Mouse (Mus musculus) heart, postnatal 14 days (tissue): ENCODE results near the gene Erich3. TPM values are rescaled to one million over a fixed set of nuclear protein-coding genes. Genes with fewer than 3 reads are reported as not detected.

Source experiments
- DNase-seq, 2 experiments: peaks; one replicate each; pipeline ENCODE4 v3.0.0; 2021 to 2022
- intact Hi-C: fragments of 180-260 bp; cut with DNase I; formaldehyde crosslinking; loops from one replicate; pipeline ENCODE4 v1.15.1; 2025
- total RNA-seq, 2 experiments: library from RNA; stranded (reverse); gene quantifications; 2 replicates each; pipeline ENCODE4 v1.2.3; 2021

Gene Erich3
- total RNA-seq, 2 experiments from 2014 or later = 0.05 to 0.22 TPM

DNA sequence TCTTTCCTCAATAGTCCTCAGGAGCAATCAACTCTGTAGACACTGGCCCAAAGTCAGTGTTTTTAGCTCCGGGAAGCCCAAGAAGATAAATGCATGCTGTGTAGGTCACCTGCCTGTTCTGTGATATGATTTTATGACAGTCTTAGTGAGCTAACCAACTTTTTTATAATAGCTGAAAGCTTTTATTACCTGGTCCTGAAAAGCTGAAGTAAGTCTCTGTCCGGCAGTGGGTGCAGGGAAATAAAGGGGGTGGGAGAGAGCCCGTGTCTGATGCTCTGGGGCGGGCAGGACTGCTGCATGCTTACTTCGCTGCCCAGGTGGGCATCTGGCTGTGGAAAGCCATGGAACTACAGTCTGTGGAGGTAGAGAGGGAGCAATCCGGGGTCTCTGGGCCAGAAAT lies 6.9 kb downstream of the Erich3 start:
- intact Hi-C loops = no loop called here
- no peak for DNase-seq

DNA sequence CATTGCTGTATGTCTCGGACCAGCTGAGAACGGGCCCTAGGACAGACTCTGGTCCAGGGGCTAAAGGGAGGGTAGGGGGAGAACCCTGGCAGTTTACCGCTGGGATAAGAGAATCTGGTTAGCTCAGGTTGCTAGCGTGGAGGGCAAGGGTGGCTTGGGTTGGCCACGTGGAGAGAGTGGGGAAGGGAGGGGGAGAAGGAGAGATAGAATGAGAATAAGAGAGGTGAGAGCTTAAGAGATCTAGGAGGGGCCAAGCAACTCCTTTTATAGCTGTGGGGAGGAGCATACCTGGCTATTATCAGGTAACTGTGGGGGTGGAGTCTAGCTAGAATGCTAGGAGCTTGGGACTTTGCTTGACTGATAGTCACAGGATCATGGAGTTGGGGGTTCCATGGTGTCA lies 7.4 kb downstream of the Erich3 start:
- intact Hi-C loops = no loop called here
- DNase-seq = no peak

- intact Hi-C loops = no loop called here
- no peak for DNase-seq
Measured at GRCm38 (mm10) chr3:154673326-154673725, 9.7 kb downstream of the Erich3 start.

GRCm38 (mm10) chr3:154682570-154682969 lies 18.9 kb downstream of the Erich3 start:
- intact Hi-C loops = no loop called here

DNA sequence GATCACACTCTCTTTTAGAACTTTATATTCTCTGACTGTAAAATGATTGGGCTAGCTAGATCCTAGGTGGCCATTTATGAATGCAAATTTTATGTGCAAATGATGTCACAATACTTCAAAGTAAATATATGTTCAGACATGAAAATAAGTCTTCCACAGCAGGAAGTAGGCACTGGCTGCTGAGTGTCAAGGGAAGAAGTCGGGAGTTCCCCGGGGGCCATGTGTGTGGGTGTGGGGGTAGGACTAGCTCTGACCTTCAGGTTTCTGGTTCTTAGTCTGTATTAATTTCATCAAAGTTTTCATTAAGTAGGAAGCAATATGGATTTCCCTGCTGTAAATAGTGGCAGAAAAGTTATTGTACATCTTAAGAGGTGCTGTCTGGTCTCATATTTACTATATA lies 20.0 kb downstream of the Erich3 start:
- no peak for DNase-seq
- intact Hi-C loops = no loop called here

More at GRCm38 (mm10) chr3:154682570-154682969, 18.9 kb downstream of the Erich3 start:
- no peak for DNase-seq

DNA sequence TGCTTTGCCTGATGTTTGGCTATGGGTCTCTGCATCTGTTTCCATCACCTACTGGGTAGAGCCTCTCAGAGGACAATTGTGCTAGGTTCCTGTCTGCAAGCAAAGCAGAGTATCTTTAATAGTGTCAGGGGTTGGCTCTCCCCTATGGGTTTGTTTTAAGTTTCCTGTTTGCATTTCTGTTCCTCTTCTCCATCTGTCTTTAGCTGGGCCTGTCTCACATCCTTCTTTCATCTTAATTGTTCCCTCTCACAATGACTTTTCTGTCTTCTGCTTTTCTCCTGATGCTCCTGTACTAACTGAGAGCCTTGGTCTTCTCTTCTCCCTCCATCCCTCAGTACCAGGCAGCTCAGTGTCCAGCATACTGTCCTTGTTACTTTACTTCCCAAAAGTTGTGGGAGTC lies 26.6 kb downstream of the Erich3 start:
- no peak for DNase-seq
- intact Hi-C loops = no loop called here

DNA sequence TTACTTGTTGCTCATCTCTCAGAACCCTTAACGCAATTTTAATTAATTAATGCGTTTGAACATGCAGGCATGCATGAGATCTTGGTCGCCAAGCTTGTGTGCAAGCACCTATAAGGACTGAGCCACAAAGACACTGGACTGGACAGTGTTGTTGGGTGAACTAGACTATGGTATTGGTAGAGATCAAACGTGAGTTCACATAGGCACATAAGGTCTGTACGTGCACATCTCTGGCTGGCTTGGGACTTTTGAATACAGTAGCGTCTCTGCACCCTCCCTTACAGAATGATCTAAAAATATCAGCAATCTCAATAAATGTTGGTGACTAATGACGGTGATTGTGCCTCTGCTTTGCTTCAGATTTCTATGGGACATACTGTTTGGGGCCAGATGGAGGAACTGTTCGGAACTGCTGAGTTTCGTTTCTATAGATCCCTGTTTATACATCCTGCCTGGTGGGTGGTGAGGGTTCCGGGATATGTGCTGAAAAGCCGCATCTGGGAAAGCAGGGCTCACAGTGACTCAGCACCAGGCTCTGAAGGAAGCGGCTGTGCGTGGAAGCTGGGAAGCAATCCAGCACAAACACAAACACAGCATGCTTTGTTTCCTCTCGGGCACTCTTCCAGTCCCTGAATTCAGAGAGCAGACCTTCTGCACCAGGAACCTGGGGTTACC lies 28.4 kb downstream of the Erich3 start:
- DNase-seq = peak; percentile 64 to 73
- intact Hi-C loops = no loop called here

DNA sequence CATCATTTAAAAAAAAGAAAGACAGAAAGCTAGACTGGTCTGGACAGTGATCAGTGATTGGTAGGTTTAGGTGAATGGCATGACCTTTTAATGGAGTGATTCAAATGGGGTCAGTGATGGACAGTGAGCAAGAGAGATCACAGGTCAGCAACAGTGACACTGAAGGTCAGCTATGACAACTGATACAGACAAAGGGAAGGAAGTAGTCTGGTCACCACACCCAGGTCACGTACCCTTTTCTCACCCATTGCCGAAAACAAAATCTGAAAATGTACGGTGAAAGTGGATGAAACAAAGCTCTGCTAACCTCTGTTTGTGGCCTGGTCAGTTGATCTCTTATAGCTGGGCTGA lies 28.9 kb downstream of the Erich3 start:
- DNase-seq = no peak
- intact Hi-C loops = no loop called here

DNA sequence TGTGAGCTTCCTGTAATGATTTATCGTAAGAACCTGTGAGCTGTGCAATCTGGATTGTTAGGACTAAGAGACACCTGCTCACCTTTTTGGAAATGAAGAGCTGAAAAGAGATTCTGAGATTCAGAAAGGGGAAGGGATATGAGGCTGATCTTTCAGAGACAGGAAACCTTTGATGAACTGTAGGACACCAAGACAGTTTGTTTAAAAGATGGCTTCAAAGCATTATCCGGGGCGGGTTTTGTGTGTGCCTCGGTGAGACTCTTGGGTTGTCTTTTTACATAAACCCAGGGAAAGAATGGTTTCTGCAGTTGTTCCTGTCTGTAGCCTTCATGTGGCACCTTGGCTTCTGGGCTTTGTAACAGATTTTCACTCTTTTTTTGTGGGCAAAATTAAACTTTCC lies 30.2 kb downstream of the Erich3 start:
- intact Hi-C loops = no loop called here
- DNase-seq = no peak

DNA sequence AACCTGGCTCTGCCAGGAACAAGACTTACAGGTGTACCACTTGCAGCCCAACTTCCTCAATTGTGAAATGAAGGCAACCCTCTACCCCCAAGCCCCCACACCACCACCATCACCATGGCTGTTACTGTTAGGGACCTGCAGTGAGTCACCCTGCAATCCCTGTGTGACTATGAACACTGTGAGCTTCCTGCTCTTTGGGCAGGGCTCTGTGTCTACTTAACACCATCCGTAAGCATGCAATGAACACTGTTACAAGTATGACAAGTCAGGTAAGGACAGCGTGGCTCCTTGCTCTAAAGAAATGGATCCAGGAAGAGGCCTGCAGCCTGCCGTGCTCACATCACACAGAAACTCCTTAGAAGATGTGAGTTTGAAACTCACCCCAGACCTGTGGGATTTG lies 33.0 kb downstream of the Erich3 start:
- intact Hi-C loops = no loop called here
- DNase-seq = no peak

GRCm38 (mm10) chr3:154698907-154699306 lies 35.2 kb downstream of the Erich3 start:
- intact Hi-C loops = no loop called here
- no peak for DNase-seq

DNA sequence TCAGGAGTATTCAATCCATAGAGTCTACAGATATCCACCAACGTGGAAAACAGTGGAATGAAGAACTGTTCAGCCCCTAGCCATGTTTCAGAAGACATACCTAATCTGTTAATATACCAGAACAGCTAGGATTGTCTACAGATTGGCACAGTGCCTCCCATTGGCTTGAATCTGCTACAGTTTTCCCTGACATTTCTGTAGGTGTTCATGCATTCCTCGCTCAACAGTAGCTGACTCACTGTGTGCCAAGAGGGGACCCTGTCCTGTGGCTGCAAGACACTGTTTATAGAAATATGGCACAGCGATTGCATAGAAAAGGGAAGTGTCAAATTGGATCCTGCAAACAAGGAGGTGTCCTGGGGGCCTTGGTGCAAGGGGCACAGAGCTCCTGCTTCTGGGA lies 36.6 kb downstream of the Erich3 start:
- DNase-seq = no peak
- intact Hi-C loops = no loop called here

- no peak for DNase-seq
- intact Hi-C loops = no loop called here
Measured at GRCm38 (mm10) chr3:154700735-154701134, 37.1 kb downstream of the Erich3 start.

GRCm38 (mm10) chr3:154704755-154705154 lies 41.1 kb downstream of the Erich3 start:
- no peak for DNase-seq
- intact Hi-C loops = no loop called here

DNA sequence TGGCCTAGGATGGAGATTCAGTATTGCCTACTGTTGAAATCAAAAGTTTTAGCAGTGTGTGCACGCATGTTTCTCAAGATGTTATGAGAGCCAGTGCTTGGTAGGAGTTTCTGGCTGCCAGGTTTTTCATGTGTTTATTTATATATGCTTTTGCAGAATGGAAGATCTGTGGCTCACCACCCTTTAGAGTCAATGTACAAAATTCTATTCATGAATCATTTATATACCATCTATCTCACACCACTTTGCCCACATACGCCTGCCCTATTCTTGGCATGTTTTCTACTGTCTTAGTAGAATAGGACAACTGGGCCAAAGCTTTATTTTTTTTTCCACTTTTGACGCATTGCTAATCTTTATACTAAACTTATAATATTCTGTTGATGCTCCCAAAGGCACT lies 44.5 kb downstream of the Erich3 start:
- DNase-seq = no peak
- intact Hi-C loops = no loop called here

DNA sequence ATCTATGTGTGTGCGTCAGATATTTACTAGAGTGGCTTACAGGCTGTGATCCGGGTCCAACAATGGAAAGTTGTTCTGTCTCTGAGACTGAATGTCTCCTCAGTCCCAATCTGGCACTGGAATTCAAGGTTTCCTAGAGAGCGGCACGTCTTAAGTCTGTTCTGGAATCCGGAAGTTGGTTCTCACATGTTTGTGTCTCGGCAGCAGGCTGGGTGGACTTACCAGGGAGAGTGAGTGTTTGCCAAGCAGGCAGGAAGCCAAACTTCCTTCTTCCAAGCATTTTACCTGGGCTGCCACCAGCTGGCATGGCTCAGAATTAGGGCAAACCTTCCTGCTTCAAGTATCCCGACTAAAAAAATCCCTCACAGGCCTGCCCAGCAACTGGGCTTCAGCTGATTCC lies 59.5 kb downstream of the Erich3 start:
- intact Hi-C loops = loop anchor here (5.0 kb wide), 1 partner anchor 71 kb away; no protein-coding TSS in a partner anchor
- DNase-seq = peak; percentile 38 to 61

GRCm38 (mm10) chr3:154731431-154731830 lies 67.8 kb downstream of the Erich3 start:
- no peak for DNase-seq
- intact Hi-C loops = no loop called here

DNA sequence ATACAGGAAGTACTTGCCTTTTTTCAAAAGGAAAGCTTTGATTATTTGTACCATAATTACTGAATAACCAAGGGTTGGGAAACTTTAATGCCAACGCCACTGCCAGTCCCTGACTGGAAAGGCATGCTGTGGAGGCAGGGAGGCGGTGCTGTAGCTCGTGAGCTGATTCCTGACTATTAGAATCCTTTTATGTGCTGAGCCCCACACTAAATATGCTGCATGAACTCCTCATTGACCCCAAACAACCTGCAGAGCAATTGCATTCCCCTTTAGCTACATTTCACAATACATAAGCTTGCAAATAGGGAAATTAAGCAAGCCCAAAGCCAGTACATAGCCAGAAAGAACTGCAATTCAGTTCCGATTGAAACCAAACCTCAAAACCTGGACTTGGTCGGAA lies 77.8 kb downstream of the Erich3 start:
- no peak for DNase-seq
- intact Hi-C loops = no loop called here

DNA sequence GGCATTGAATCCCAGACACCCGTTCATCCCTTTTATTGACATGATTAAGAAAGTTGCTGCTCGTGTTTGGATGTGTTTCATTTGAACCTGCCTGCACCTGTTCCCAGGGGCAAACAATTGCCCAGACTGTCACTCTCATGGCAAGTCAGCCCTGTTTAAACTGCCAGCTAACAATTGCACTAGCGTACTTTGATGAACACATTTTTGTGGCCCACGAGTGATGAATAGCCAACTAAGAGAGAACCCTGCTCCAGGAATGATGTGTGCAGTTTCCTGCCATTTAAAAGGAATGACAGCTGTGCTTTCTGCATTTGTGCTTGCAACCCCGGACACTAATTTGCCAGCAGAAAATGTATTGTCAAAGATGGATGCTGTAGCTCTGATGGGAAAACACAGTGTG lies 79.3 kb downstream of the Erich3 start:
- no peak for DNase-seq
- intact Hi-C loops = no loop called here

GRCm38 (mm10) chr3:154744317-154744716 lies 80.7 kb downstream of the Erich3 start:
- DNase-seq = no peak
- intact Hi-C loops = no loop called here

DNA sequence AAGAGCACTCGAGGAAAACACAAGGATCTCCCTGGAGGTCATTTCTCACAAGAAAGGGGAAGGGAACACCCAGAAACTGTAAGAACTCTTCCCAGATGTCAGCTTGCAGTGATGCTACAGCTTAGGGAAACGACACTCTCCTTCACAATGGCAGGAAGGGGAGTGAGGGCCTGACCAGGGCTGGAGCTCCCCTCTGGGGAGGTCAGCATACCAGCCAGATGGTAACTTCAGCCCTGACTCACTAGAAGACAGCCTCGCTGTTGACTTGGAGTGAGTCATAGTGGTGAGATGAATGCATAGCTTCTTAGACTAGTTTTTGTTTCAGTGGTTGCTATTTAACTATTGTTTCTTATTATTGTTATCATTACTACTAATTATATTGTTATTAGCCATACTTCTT lies 90.8 kb downstream of the Erich3 start:
- intact Hi-C loops = no loop called here
- DNase-seq = peak in 1 of 2 experiments; percentile 12

DNA sequence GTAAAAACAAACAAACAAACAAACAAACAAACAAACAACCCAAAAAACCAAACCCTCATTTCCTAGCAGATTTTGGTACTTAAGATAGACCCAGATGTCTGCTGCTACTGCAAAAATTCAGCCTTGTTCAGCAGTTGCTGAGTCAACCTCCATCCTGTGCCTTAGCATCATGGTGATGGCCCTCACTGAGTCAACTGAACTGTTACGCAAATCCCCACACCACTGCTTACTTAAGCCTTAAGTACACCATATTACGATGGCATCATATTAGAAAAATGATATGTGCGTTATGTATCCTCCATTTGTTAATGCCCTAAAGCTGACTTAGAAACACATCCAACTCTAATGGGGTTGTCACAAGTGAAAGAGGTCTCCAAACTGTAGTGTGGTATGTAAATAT lies 91.6 kb downstream of the Erich3 start:
- intact Hi-C loops = no loop called here
- no peak for DNase-seq

- no peak for DNase-seq
- intact Hi-C loops = no loop called here
Measured at GRCm38 (mm10) chr3:154758089-154758488, 94.4 kb downstream of the Erich3 start.
